Mouse (Mus musculus): ENCODE results near the gene Morn3. TPM values are rescaled to one million over a fixed set of nuclear protein-coding genes. Genes with fewer than 3 reads are reported as not detected.

The Morn3 gene
- total and polyA plus RNA-seq, 3 experiments = not detected

DNA sequence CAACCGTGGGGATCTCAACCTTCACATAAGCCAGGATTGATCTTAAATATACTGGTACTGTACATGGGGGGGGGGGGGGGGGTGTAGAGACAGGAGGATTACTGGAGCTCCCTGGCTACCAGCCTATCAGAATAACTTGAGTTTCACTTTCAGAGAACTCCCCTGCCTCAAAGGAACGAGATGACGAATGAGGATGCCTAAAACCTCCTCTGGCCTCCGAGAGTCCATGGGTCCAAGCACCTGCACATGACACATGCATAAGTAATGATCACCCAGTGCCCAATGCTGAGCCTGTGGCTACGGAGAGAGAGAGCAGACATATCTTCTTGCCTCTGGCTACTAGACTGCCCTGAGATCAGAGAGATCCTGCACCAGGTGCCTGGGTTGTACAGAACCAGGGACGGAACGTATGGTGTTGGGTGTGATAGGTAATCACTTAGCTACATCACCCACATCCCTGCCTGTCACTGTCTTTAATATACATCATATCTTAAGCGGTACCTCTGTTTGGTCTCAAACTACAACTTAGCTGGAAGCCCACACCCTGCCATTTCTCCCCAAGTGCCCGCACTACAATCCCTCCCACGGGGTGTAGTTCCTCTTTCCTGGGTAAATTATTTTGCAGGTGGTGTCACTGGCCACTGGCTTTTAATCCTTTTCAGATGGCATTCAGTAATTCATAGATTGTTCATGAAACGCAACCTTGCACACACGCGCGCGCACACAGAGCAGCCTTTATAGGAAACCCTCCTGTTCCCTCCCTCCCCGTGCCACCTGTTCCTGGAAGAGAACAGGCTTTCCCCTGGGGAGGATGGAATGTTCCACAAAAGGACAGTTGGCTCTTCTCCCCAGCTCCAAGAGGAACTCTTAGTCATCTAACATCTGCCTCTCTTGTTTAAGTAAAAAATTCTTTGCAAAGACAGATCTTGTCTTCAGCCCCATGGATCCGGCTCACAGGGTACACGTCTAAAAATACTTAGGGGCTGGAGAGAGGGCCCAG lies 49.3 kb downstream of the Morn3 start:
- in situ Hi-C loops (cut with MboI; ENCODE audit: low pct_ligation_motif_present, low pct_unique_long_range_greater_than_20kb, low sequenced_read_pairs) = no loop called here
- no peak overlapping the region for H3K4me3 ChIP-seq (replicated peaks in 1 of 3; ENCODE audit: low read depth in 2 of 3, low read length in 2 of 3, poor library complexity in 1 of 3)
- TF ChIP-seq CHD2 (IDR thresholded peaks at IDR 0.05; ENCODE audit: low read length) (peak; percentile 27; the same call in 1 of the 2 replicates), MXI1 (IDR thresholded peaks at IDR 0.05; ENCODE audit: low read depth, low read length) (peak; percentile 69), RCOR1 (conservative IDR thresholded peaks at IDR 0.05; ENCODE audit: low read depth, low read length) (0 out of 2 replicates have a peak, but pooled peaks have one; percentile 80), KAT2A (IDR thresholded peaks at IDR 0.05; ENCODE audit: insufficient replicate concordance, low read length) (no peak), UBTF (IDR thresholded peaks at IDR 0.05; ENCODE audit: low read depth, low read length) (no peak), ETS1 (conservative IDR thresholded peaks at IDR 0.05; ENCODE audit: low read depth, low read length) (peak; percentile 81), MAZ (IDR thresholded peaks at IDR 0.05; ENCODE audit: low read depth, low read length) (peak; percentile 39; the same call in 1 of the 2 replicates), TCF12 (IDR thresholded peaks at IDR 0.05; ENCODE audit: low read depth, low read length) (peak; percentile 70), NELFE (IDR thresholded peaks at IDR 0.05; ENCODE audit: low read depth, low read length) (no peak), EP300 (IDR thresholded peaks at IDR 0.05; ENCODE audit: low read length) (peak; percentile 65), PAX5 (IDR thresholded peaks at IDR 0.05; ENCODE audit: low read length) (no peak), GABPA (IDR thresholded peaks at IDR 0.05; ENCODE audit: insufficient replicate concordance, low read depth, low read length) (no peak), SIN3A (IDR thresholded peaks at IDR 0.05; ENCODE audit: low read length) (peak; percentile 59), JUN (IDR thresholded peaks at IDR 0.05; ENCODE audit: insufficient read depth, low read depth, low read length) (0 out of 2 replicates have a peak, but pooled peaks have one; percentile 19), HCFC1 (IDR thresholded peaks at IDR 0.05; ENCODE audit: low read depth, low read length) (peak; percentile 47; the same call in 1 of the 2 replicates), SMC3 (IDR thresholded peaks at IDR 0.05; ENCODE audit: low read depth, low read length) (no peak; the same call in 1 of the 2 replicates), IRF4 (IDR thresholded peaks at IDR 0.05; ENCODE audit: low read depth, low read length) (peak; percentile 69; the same call in 1 of the 2 replicates), MAFK (IDR thresholded peaks at IDR 0.05; ENCODE audit: insufficient replicate concordance, low read length) (0 out of 2 replicates have a peak, but pooled peaks have one; percentile 22), MYC (IDR thresholded peaks at IDR 0.05; ENCODE audit: low read depth, low read length) (peak; percentile 77), MAX (IDR thresholded peaks at IDR 0.05; ENCODE audit: low read length) (peak; percentile 78), JUND (conservative IDR thresholded peaks at IDR 0.05; ENCODE audit: low read depth, low read length) (0 out of 2 replicates have a peak, but pooled peaks have one; percentile 27), BHLHE40 (IDR thresholded peaks at IDR 0.05; ENCODE audit: low read depth, low read length) (peak; percentile 95), NRF1 (IDR thresholded peaks at IDR 0.05; ENCODE audit: low read depth, low read length) (no peak), MEF2A (IDR thresholded peaks at IDR 0.05; ENCODE audit: borderline replicate concordance, low read depth, low read length) (peak; percentile 55; the same call in 1 of the 2 replicates), TBP (conservative IDR thresholded peaks at IDR 0.05; ENCODE audit: low read depth, low read length) (0 out of 2 replicates have a peak, but pooled peaks have one; percentile 28), CHD1 (IDR thresholded peaks at IDR 0.05; ENCODE audit: low read depth, low read length) (no peak)

More for the DNA sequence above, 49.3 kb downstream of the Morn3 start:
- DNase-seq (ENCODE audit: extremely low read depth) = peak; percentile 30
- Histone ChIP-seq H3K4me1 (ENCODE audit: control insufficient read depth in 1 of 2, insufficient read depth in 2 of 2) (peaks cover 13 to 52% of the 10 kb centered on the region in 2 experiments), H3K4me2 (ENCODE audit: insufficient read depth, low read depth, poor library complexity, severe bottlenecking) (peak overlapping the region; percentile 24; the same call in 1 of the 2 replicates), H3K27me3 (replicated peaks) (no peaks in the 10 kb centered on the region), H3K9ac (ENCODE audit: insufficient read depth, low read depth) (peak overlapping the region; percentile 5; the same call in 1 of the 2 replicates), H3K36me3 (replicated peaks in 1 of 2; ENCODE audit: control insufficient read depth in 1 of 2, insufficient read depth in 1 of 2, low read length in 1 of 2) (peaks cover 0 to 15% of the 10 kb centered on the region in 2 experiments), H3K27ac (ENCODE audit: insufficient read depth, low read depth) (no peak overlapping the region), H3K9me3 (replicated peaks; ENCODE audit: low read length) (no peaks in the 10 kb centered on the region), H3K79me2 (replicated peaks; ENCODE audit: control insufficient read depth, extremely low read depth, insufficient read depth, poor library complexity, severe bottlenecking) (0 out of 2 replicates have a peak, but pooled peaks cover 2% of the 10 kb centered on the region)
- dilution Hi-C loops (cut with MboI; ENCODE audit: extremely low pct_ligation_motif_present, extremely low pct_unique_long_range_greater_than_20kb, low sequenced_read_pairs) = no loop called here
